Mouse (Mus musculus) telencephalon, adult 2 months (tissue): ENCODE data around the gene Mttp.

Experiments
- DNase-seq: peaks from one replicate; pipeline ENCODE4 v3.0.0-alpha.2; 2011; ENCODE audit warnings: low read depth, low spot score

Mttp gene

DNA sequence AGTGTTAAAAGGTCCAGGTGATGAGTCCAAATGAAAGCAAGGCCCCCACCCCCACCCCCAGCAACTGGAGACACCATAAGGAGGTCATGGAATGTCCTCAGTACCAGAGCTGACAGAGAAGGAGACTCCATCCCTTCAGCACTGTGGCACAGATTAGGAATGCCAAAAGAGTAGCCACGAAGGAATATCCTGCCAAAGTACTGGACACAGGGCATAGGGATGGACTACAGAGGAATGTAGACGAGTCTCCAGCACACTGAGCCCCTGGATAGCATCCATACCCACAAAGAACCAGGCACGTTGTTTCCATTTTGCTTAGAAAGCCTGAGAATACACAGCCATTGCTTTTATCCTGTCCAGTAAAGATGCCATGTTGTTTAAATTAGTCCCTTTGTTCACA is 93.3 kb downstream of the Mttp start:
- no peak for DNase-seq

- no peak for DNase-seq
These were observed 94.0 kb downstream of the Mttp start for GRCm38 (mm10) chr3:138050772-138051171.

DNA sequence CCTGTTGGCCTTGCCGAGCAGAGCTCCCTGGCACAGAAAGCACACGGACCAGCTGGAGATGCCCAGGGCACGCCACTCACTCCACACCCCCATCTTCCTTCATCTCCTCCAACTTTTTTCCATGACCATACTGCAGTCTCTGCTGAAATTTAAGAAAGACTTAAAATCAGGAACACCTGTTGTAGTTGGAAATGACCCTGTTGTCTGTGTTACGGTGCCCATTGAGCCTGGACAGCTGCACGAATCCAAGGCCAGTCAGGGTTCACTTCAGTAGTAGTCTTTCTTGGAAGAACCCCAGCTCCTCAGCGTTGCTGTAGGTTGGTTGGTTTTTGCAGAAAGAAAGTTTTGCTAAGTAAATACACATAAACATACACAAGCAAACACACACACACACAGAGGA is 95.2 kb downstream of the Mttp start:
- no peak for DNase-seq

DNA sequence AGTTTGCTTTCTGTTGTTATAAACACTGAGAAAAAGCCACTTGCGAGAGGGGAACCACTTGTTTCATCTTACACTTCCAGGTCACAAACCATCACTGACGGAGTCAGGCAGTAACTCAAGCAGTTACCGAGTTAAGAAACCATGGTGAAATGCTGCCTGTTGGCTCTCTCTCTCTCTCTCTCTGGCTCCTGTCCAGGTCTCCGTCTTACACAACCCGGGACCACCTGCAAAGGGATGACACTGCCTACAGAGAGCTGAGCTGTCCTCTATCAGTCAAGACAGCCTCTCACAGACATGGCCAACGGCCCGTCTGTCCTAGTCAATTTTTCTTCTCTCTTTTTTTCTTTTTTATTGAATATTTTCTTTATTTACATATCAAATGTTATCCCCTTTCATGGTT is 101.5 kb downstream of the Mttp start:
- DNase-seq = no peak

DNA sequence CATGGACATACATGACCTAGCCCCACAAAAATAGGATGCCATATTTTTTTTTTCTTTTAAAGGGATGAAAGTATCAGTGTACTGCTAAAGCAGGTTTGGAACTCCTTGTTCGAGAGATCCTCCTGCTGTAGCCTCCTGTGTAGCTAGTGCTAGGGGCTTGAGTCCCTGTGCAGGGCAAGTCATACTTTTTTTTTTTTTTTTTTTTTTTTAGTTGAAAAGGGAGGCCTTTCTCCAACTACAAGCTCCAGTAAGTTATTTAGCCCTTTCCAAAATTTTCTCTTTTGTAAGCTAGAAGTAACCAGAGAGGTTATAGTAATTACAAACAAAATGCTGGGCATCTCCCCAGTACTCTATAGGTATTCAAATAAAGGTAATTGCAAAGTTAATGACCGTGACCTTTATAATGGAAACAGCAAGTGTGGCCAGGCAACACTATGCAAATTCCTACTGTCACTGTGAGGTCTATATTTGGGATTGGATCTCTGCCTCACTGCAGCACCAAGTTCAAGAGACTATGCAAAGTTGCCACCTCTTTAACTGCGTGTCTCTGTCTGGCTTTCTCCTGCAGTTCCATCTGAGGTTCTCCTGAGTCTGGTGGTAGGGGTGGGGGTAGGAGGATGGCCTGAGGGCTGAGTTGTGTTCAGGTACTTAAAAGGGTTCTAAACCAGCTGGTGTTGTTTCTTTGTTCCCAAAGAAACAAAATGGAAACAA is 103.0 kb downstream of the Mttp start:
- DNase-seq = no peak

- no peak for DNase-seq
These were observed 103.8 kb downstream of the Mttp start for GRCm38 (mm10) chr3:138040938-138041337.
